Mouse (Mus musculus) MEL (cell line): ENCODE data around the gene Rnf227. TPM values are rescaled to one million over a fixed set of nuclear protein-coding genes. Genes with fewer than 3 reads are reported as not detected.

ENCODE experiments used
- DNase-seq: peaks from one replicate; pipeline ENCODE4 v3.0.0; 2011; ENCODE audit warnings: low read depth, low spot score
- H3K27ac ChIP-seq: 2 replicates; pipeline ENCODE4 v1.5.1; 2012; ENCODE audit warnings: low read depth, mild to moderate bottlenecking, control low read depth, low read length, moderate library complexity; ENCODE audit not compliant: control insufficient read depth
- H3K27me3 ChIP-seq, 2 experiments: fragments of 150-350 bp in 1 of 2; sonication (generic) in 1 of 2; 2 replicates each; pipeline ENCODE4 v1.6.1; 2012; ENCODE audit warnings: low read length in 2 of 2, mild to moderate bottlenecking in 2 of 2, improper control_type of control experiment in 1 of 2, moderate library complexity in 1 of 2; ENCODE audit not compliant: insufficient read depth in 2 of 2, control insufficient read depth in 1 of 2
- H3K36me3 ChIP-seq, 2 experiments: 2 replicates each; pipeline ENCODE4 v1.6.1; 2012 to 2014; ENCODE audit warnings: low read length in 2 of 2, improper control_type of control experiment in 1 of 2, inconsistent platforms in 1 of 2, mild to moderate bottlenecking in 1 of 2; ENCODE audit not compliant: insufficient read depth in 2 of 2, control insufficient read depth in 1 of 2
- H3K4me1 ChIP-seq, 2 experiments: fragments of 150-350 bp in 1 of 2; sonication (generic) in 1 of 2; 2 replicates each; pipeline ENCODE4 v1.6.1; 2012; ENCODE audit warnings: low read length in 2 of 2, improper control_type of control experiment in 1 of 2, mild to moderate bottlenecking in 1 of 2; ENCODE audit not compliant: insufficient read depth in 2 of 2, control insufficient read depth in 1 of 2
- H3K4me3 ChIP-seq, 2 experiments: fragments of 150-350 bp in 1 of 2; sonication (generic) in 1 of 2; 2 replicates each; pipeline ENCODE4 v1.5.1; 2012; ENCODE audit warnings: low read depth in 2 of 2, low read length in 2 of 2, mild to moderate bottlenecking in 2 of 2, moderate library complexity in 2 of 2, control low read depth in 1 of 2, improper control_type of control experiment in 1 of 2; ENCODE audit not compliant: control insufficient read depth in 1 of 2, insufficient read depth in 1 of 2
- H3K79me2 ChIP-seq: 2 replicates; pipeline ENCODE4 v1.6.1; 2012; ENCODE audit warnings: mild to moderate bottlenecking, low read length, moderate library complexity; ENCODE audit not compliant: control insufficient read depth, poor library complexity, insufficient read depth
- H3K9ac ChIP-seq: 2 replicates; pipeline ENCODE4 v1.6.1; 2012; ENCODE audit warnings: low read depth, mild to moderate bottlenecking, control low read depth, low read length, moderate library complexity; ENCODE audit not compliant: control insufficient read depth, poor library complexity, severe bottlenecking
- H3K9me3 ChIP-seq: fragments of 150-350 bp; sonication (generic); replicated peaks from 2 replicates; pipeline ENCODE4 v1.6.1; 2012; ENCODE audit warnings: mild to moderate bottlenecking, low read length, improper control_type of control experiment, moderate library complexity; ENCODE audit not compliant: insufficient read depth
- BHLHE40 ChIP-seq: IDR thresholded peaks from 2 replicates; pipeline ENCODE4 v1.6.1; 2012; ENCODE audit warnings: low read depth, mild to moderate bottlenecking, inconsistent platforms, low read length, improper control_type of control experiment, borderline replicate concordance
- CHD2 ChIP-seq: IDR thresholded peaks from 2 replicates; pipeline ENCODE4 v1.6.1; 2011; ENCODE audit warnings: low read length, improper control_type of control experiment
- CTCF ChIP-seq, 3 experiments: IDR thresholded peaks in 2 of 3; conservative IDR thresholded peaks in 1 of 3; 2 replicates each; pipeline ENCODE4 v1.5.1; 2011 to 2012; ENCODE audit warnings: low read length in 3 of 3, low read depth in 2 of 3, mild to moderate bottlenecking in 2 of 3, improper control_type of control experiment in 1 of 3, inconsistent platforms in 1 of 3, mixed read lengths in 1 of 3, moderate library complexity in 1 of 3; ENCODE audit not compliant: control insufficient read depth in 1 of 3, insufficient read depth in 1 of 3, poor library complexity in 1 of 3, severe bottlenecking in 1 of 3
- ELF1 ChIP-seq: IDR thresholded peaks from 2 replicates; pipeline ENCODE4 v1.6.1; 2014; ENCODE audit warnings: low read depth, mild to moderate bottlenecking, inconsistent platforms, low read length, improper control_type of control experiment, moderate library complexity
- EP300 ChIP-seq, 2 experiments: IDR thresholded peaks; 2 replicates each; pipeline ENCODE4 v1.6.1; 2011; ENCODE audit warnings: improper control_type of control experiment in 2 of 2, low read length in 2 of 2, low read depth in 1 of 2, mild to moderate bottlenecking in 1 of 2
- ETS1 ChIP-seq: IDR thresholded peaks from 2 replicates; pipeline ENCODE4 v1.6.1; 2012; ENCODE audit warnings: low read depth, mild to moderate bottlenecking, inconsistent platforms, low read length, improper control_type of control experiment, moderate library complexity
- GATA1 ChIP-seq: IDR thresholded peaks from 2 replicates; pipeline ENCODE4 v1.6.1; 2011; ENCODE audit warnings: low read depth, low read length, improper control_type of control experiment
- HCFC1 ChIP-seq: IDR thresholded peaks from 2 replicates; pipeline ENCODE4 v1.6.1; 2012; ENCODE audit warnings: low read depth, mild to moderate bottlenecking, inconsistent platforms, low read length, improper control_type of control experiment, moderate library complexity
- MAX ChIP-seq: IDR thresholded peaks from 2 replicates; pipeline ENCODE4 v1.6.1; 2011; ENCODE audit warnings: low read length, improper control_type of control experiment
- MAZ ChIP-seq: IDR thresholded peaks from 2 replicates; pipeline ENCODE4 v1.6.1; 2012; ENCODE audit warnings: low read depth, mild to moderate bottlenecking, inconsistent platforms, low read length, improper control_type of control experiment
- MEF2A ChIP-seq: IDR thresholded peaks from 2 replicates; pipeline ENCODE4 v1.6.1; 2014; ENCODE audit warnings: low read depth, mild to moderate bottlenecking, inconsistent platforms, low read length, improper control_type of control experiment; ENCODE audit not compliant: poor library complexity, insufficient replicate concordance, severe bottlenecking; ENCODE audit errors: extremely low read depth
- MXI1 ChIP-seq: IDR thresholded peaks from 2 replicates; pipeline ENCODE4 v1.6.1; 2011; ENCODE audit warnings: mild to moderate bottlenecking, low read depth, low read length, improper control_type of control experiment
- MYB ChIP-seq: IDR thresholded peaks from 2 replicates; pipeline ENCODE4 v1.6.1; 2011; ENCODE audit warnings: mild to moderate bottlenecking, low read depth, low read length, improper control_type of control experiment
- POLR2AphosphoS2 ChIP-seq: IDR thresholded peaks from 2 replicates; pipeline ENCODE4 v1.6.1; 2011; ENCODE audit warnings: low read length, improper control_type of control experiment
- POLR2AphosphoS5 ChIP-seq: IDR thresholded peaks from 2 replicates; pipeline ENCODE4 v1.6.1; 2012; ENCODE audit warnings: low read depth, borderline replicate concordance, mild to moderate bottlenecking, inconsistent platforms, low read length, moderate library complexity, mixed read lengths
- RAD21 ChIP-seq: IDR thresholded peaks from 2 replicates; pipeline ENCODE4 v1.6.1; 2011; ENCODE audit warnings: mild to moderate bottlenecking, low read depth, low read length, improper control_type of control experiment
- RCOR1 ChIP-seq: IDR thresholded peaks from 2 replicates; pipeline ENCODE4 v1.6.1; 2012; ENCODE audit warnings: low read depth, mild to moderate bottlenecking, inconsistent platforms, low read length, improper control_type of control experiment
- SIN3A ChIP-seq: IDR thresholded peaks from 2 replicates; pipeline ENCODE4 v1.6.1; 2012; ENCODE audit warnings: low read length, improper control_type of control experiment, inconsistent platforms
- SMC3 ChIP-seq: IDR thresholded peaks from 2 replicates; pipeline ENCODE4 v1.6.1; 2011; ENCODE audit warnings: low read depth, low read length, improper control_type of control experiment
- TAL1 ChIP-seq: IDR thresholded peaks from 2 replicates; pipeline ENCODE4 v1.6.1; 2012; ENCODE audit warnings: mild to moderate bottlenecking, inconsistent platforms, low read length, moderate library complexity, mixed read lengths
- TCF12 ChIP-seq: IDR thresholded peaks from 2 replicates; pipeline ENCODE4 v1.6.1; 2014; ENCODE audit warnings: low read depth, mild to moderate bottlenecking, inconsistent platforms, low read length, improper control_type of control experiment, moderate library complexity
- UBTF ChIP-seq: IDR thresholded peaks from 2 replicates; pipeline ENCODE4 v1.6.1; 2012; ENCODE audit warnings: low read depth, mild to moderate bottlenecking, inconsistent platforms, low read length, improper control_type of control experiment, moderate library complexity, borderline replicate concordance; ENCODE audit not compliant: insufficient read depth
- USF2 ChIP-seq, 2 experiments: IDR thresholded peaks; 2 replicates each; pipeline ENCODE4 v1.6.1; 2011 to 2012; ENCODE audit warnings: improper control_type of control experiment in 2 of 2, low read length in 2 of 2, borderline replicate concordance in 1 of 2, inconsistent platforms in 1 of 2, low read depth in 1 of 2, mild to moderate bottlenecking in 1 of 2; ENCODE audit not compliant: insufficient read depth in 1 of 2
- ZMIZ1 ChIP-seq: IDR thresholded peaks from 2 replicates; pipeline ENCODE4 v1.6.1; 2012; ENCODE audit warnings: low read depth, mild to moderate bottlenecking, inconsistent platforms, low read length, improper control_type of control experiment, moderate library complexity
- polyA plus RNA-seq, 2 experiments: library from polyadenylated mRNA; stranded (reverse) in 1 of 2; unstranded in 1 of 2; fragments of >175 nt in 1 of 2; fragments of >200 nt in 1 of 2; gene quantifications; 2 replicates each; pipeline versions ENCODE4 v1.2.1 to v1.2.4; 2012; ENCODE audit warnings: low replicate concordance in 2 of 2, low read depth in 1 of 2; ENCODE audit not compliant: insufficient read length in 2 of 2, insufficient read depth in 1 of 2, missing spikeins in 1 of 2
- total RNA-seq: library from RNA; depleted of rRNA; stranded (reverse); fragments of 300-350 nt; gene quantifications from 2 replicates; pipeline ENCODE4 v1.2.3, GENCODE M21; 2012

Rnf227 gene
- total and polyA plus RNA-seq, 3 experiments, result 11.5 to 12.4 TPM; not detected in 1

- Histone ChIP-seq H3K27me3 (no peaks in the 10 kb centered on the region), H3K27ac (no peak overlapping the region), H3K79me2 (no peaks in the 10 kb centered on the region), H3K4me1 (peaks cover 4% of the 10 kb centered on the region in 2 experiments; a peak in 3 of 4 replicates), H3K4me3 (no peak overlapping the region), H3K36me3 (peaks cover 6 to 15% of the 10 kb centered on the region in 2 experiments; a peak in 3 of 4 replicates), H3K9me3 (no peaks in the 10 kb centered on the region), H3K9ac (no peak overlapping the region)
- no peak for TF ChIP-seq SMC3
- TF ChIP-seq POLR2AphosphoS5, result no peak
- TF ChIP-seq MAZ, result no peak
- peak; percentile 37; the same call in 1 of the 2 replicates for TF ChIP-seq RCOR1
- peak; percentile 22; the same call in 1 of the 2 replicates for TF ChIP-seq MYB
- TF ChIP-seq ZMIZ1, result no peak
- no peak for TF ChIP-seq CTCF (IDR thresholded peaks at IDR 0.05 in 2 of 3, conservative IDR thresholded peaks at IDR 0.05 in 1 of 3; ENCODE audit: control insufficient read depth in 1 of 3, insufficient read depth in 1 of 3, low read depth in 2 of 3, low read length in 3 of 3, poor library complexity in 1 of 3, severe bottlenecking in 1 of 3)
- TF ChIP-seq EP300 (IDR thresholded peaks at IDR 0.05; ENCODE audit: low read depth in 1 of 2, low read length in 2 of 2), result peak; percentile 34 to 56; a peak in 3 of 4 replicates
- no peak for TF ChIP-seq MEF2A
- no peak for TF ChIP-seq BHLHE40
- TF ChIP-seq ETS1, result no peak
- peak; percentile 63 for TF ChIP-seq GATA1
- DNase-seq, result peak; percentile 56
Measured at GRCm38 (mm10) chr11:69306039-69306438, 34.2 kb upstream of the Rnf227 start.

GRCm38 (mm10) chr11:69311266-69311665, 29.0 kb upstream of the Rnf227 start:
- H3K4me1 ChIP-seq, result peaks cover 1 to 3% of the 10 kb centered on the region in 2 experiments; a peak in 3 of 4 replicates
- no peaks in the 10 kb centered on the region for H3K79me2 ChIP-seq
- no peak for DNase-seq
- H3K36me3 ChIP-seq, result peaks cover 2 to 15% of the 10 kb centered on the region in 2 experiments; a peak in 3 of 4 replicates
- no peaks in the 10 kb centered on the region for H3K27me3 ChIP-seq
- H3K4me3 ChIP-seq, result no peak overlapping the region
- no peak overlapping the region for H3K27ac ChIP-seq
- H3K9ac ChIP-seq, result no peak overlapping the region
- TF ChIP-seq UBTF, result no peak
- no peak for TF ChIP-seq ELF1
- no peak for TF ChIP-seq MAX
- no peak for TF ChIP-seq BHLHE40
- no peak for TF ChIP-seq MAZ
- no peak for TF ChIP-seq HCFC1
- TF ChIP-seq TCF12, result no peak
- TF ChIP-seq RAD21, result no peak
- TF ChIP-seq EP300 (IDR thresholded peaks at IDR 0.05; ENCODE audit: low read depth in 1 of 2, low read length in 2 of 2), result no peak
- TF ChIP-seq MXI1, result no peak
- no peak for TF ChIP-seq ZMIZ1
- no peak for TF ChIP-seq CHD2
- TF ChIP-seq SIN3A, result no peak
- TF ChIP-seq USF2 (IDR thresholded peaks at IDR 0.05; ENCODE audit: borderline replicate concordance in 1 of 2, insufficient read depth in 1 of 2, low read depth in 1 of 2, low read length in 2 of 2), result no peak
- no peak for TF ChIP-seq POLR2AphosphoS2
- TF ChIP-seq TAL1, result no peak
- TF ChIP-seq, all 39 proteins: peak for 0
- H3K9me3 ChIP-seq, result no peaks in the 10 kb centered on the region
